Mouse (Mus musculus): ENCODE data around the gene Pts. TPM values are rescaled to one million over a fixed set of nuclear protein-coding genes. Genes with fewer than 3 reads are reported as not detected.

Pts gene
- polyA plus RNA-seq, 1 experiment from 2014 or later, result 96.2 TPM

GRCm38 (mm10) chr9:50497536-50497935 is 31.0 kb downstream of the Pts start:
- Histone ChIP-seq H3K27me3 (no peaks in the 10 kb centered on the region), H3K4me1 (peaks cover 12% of the 10 kb centered on the region), H3K36me3 (replicated peaks) (no peaks in the 10 kb centered on the region), H3K4me3 (replicated peaks) (no peak overlapping the region), H3K4me2 (no peak overlapping the region), H3K27ac (no peak overlapping the region), H3K9me3 (no peaks in the 10 kb centered on the region), H3K9ac (no peak overlapping the region)
- ATAC-seq (ENCODE audit: low FRiP score), result no peak
- 90% methylated on average over 2 of the region's 2 CpGs for WGBS

- WGBS, result 81% methylated on average over 5 of the region's 6 CpGs
- H3K9me3 ChIP-seq, result no peaks in the 10 kb centered on the region
- peaks cover 12% of the 10 kb centered on the region for H3K4me1 ChIP-seq
- no peak overlapping the region for H3K4me3 ChIP-seq (replicated peaks)
- H3K4me2 ChIP-seq, result no peak overlapping the region
- H3K27me3 ChIP-seq, result no peaks in the 10 kb centered on the region
- no peak overlapping the region for H3K9ac ChIP-seq
- ATAC-seq (ENCODE audit: low FRiP score), result no peak
- no peak overlapping the region for H3K27ac ChIP-seq
- H3K36me3 ChIP-seq (replicated peaks), result no peaks in the 10 kb centered on the region
Measured at GRCm38 (mm10) chr9:50497076-50497475, 31.4 kb downstream of the Pts start.

DNA sequence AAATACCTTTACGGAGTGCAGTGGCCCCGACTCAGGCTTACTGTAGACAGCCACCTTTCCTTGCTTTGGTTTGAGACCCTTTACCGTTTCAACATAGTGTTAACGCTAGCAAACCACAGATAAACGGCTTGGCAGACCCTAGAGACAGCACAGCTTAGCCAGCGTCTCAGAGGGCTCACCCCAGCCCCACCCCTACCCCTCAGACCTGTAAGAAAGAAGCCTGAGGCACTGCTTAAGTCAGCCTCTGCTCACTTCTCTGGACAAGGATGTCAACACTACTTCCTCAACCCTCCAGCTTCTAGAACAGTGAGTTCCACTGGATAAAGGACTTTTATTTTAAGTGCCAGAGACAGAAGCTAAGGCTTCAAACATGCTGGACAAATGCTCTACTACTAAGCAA is 32.0 kb downstream of the Pts start:
- ATAC-seq (ENCODE audit: low FRiP score), result no peak
- no peaks in the 10 kb centered on the region for H3K36me3 ChIP-seq (replicated peaks)
- H3K9ac ChIP-seq, result no peak overlapping the region
- H3K4me3 ChIP-seq (replicated peaks), result no peak overlapping the region
- no peaks in the 10 kb centered on the region for H3K27me3 ChIP-seq
- no peak overlapping the region for H3K27ac ChIP-seq
- 13% methylated on average over 6 of the region's 6 CpGs for WGBS
- no peak overlapping the region for H3K4me2 ChIP-seq
- H3K9me3 ChIP-seq, result no peaks in the 10 kb centered on the region
- H3K4me1 ChIP-seq, result peaks cover 12% of the 10 kb centered on the region

DNA sequence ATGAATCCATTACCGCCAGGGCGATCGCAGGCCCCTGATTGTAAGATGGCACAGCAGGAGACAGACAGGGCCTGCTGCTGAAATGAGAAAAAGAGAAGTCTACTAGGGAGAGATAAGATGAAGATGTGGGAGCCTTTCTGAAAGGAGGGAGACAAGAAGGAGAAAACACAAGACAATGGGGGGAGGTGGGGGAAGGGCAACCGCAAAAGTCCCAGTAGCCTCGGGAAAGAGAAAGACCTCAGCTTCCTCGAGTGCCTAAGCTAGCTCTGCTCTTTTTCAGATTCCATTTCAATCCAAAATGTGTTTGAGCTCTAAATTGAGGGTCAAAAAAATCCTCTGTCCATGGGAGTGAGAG is 32.4 kb downstream of the Pts start:
- ATAC-seq (ENCODE audit: low FRiP score), result no peak
- Histone ChIP-seq H3K27ac (no peak overlapping the region), H3K36me3 (replicated peaks) (no peaks in the 10 kb centered on the region), H3K27me3 (no peaks in the 10 kb centered on the region), H3K4me1 (peaks cover 12% of the 10 kb centered on the region), H3K9me3 (no peaks in the 10 kb centered on the region), H3K9ac (no peak overlapping the region), H3K4me2 (0 out of 2 replicates have a peak overlapping the region, but pooled peaks have one; percentile 3), H3K4me3 (replicated peaks) (no peak overlapping the region)
- WGBS, result 17% methylated on average over 6 of the region's 6 CpGs

DNA sequence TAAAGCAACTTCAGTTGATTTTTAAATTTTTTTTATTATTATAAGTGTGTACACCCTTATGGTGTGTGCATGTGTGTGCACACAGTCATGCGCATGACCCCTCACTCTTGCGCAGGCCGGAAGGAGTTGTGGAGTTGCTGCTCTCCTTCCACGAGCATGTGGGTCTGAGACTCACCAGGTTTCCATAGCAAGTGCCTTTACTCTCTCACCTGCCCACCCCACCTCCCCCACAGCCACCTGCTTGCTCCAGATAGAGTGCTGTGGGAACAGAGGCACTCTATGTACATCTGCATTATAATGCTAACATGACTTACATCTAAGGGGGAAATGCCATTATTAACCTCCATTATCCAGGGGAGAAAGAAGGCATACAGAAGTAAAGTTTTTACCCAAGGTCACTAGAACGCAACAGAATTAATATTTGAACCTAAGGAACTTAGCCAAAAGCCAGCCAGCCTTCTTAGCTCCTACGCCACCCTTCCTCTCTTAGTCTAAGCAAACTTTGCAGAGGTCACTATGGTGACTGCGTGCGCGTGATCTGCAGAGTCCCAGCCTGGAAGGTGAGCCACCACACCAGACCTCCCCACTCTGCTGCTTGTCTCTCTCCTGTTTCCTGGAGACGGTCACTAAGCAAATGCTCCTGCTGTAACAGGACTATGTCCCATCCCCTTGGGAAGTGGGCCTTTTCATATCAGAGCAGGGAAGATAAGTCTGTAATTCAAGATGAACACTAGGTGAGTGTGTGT is 32.9 kb downstream of the Pts start:
- no peak overlapping the region for H3K9ac ChIP-seq
- peaks cover 12% of the 10 kb centered on the region for H3K4me1 ChIP-seq
- H3K36me3 ChIP-seq (replicated peaks), result no peaks in the 10 kb centered on the region
- no peaks in the 10 kb centered on the region for H3K9me3 ChIP-seq
- no peaks in the 10 kb centered on the region for H3K27me3 ChIP-seq
- 0 out of 2 replicates have a peak overlapping the region, but pooled peaks have one; percentile 3 for H3K4me2 ChIP-seq
- no peak for ATAC-seq (ENCODE audit: low FRiP score)
- whole genome bisulfite sequencing, result 68% methylated on average over 10 of the region's 10 CpGs
- H3K27ac ChIP-seq, result no peak overlapping the region
- no peak overlapping the region for H3K4me3 ChIP-seq (replicated peaks)

DNA sequence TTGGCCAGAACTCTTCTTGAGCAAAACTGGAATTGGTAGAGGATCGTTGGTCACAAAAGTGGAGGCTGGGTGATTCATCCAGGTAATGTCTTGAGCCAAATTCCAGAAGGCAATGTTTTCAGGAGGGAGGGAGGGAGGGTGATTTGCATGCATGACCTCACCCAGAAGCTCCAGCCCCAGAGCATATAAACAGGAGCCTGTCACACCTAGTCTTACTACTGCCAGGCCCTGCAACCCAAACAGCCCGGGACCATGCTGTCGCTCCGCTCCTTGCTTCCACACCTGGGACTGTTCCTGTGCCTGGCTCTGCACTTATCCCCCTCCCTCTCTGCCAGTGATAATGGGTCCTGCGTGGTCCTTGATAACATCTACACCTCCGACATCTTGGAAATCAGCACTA is 34.2 kb downstream of the Pts start, which contains the start of gene Plet1:
Gene Plet1 (plus strand): TSS at position 215 of the 400 bp plus-strand sequence.
- no peak within 1 kb of the TSS for H3K4me2 ChIP-seq
- no peak for ATAC-seq (ENCODE audit: low FRiP score)
- 89% methylated on average over 6 of the region's 6 CpGs for WGBS
- H3K27me3 ChIP-seq, result no peaks in the 10 kb centered on the region
- H3K4me3 ChIP-seq (replicated peaks), result no peak within 1 kb of the TSS
- no peak within 1 kb of the TSS for H3K9ac ChIP-seq
- H3K36me3 ChIP-seq (replicated peaks), result no peaks in the 10 kb centered on the region
- H3K9me3 ChIP-seq, result no peaks in the 10 kb centered on the region
- H3K27ac ChIP-seq, result no peak within 1 kb of the TSS
- H3K4me1 ChIP-seq, result peaks cover 12% of the 10 kb centered on the region

DNA sequence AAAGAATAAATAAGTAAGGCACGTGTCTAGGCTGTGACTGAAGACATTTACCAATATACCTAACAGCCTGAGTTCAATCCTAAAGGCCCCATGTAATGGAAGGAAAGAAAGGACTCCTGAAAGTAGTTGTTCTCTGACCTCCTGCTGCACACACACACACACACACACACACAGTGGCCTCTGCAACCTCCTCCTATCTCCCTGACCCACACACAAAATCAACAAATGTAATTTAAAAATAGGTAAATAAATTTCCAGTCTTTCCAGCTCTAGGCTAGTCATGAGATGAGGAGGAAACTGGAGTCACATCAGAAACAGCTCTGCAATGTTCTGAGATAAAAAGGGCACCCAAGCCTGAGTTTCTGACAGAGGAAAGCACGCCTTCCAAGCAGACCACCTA is 34.7 kb downstream of the Pts start:
- Histone ChIP-seq H3K9ac (no peak overlapping the region), H3K4me1 (peaks cover 12% of the 10 kb centered on the region), H3K27ac (no peak overlapping the region), H3K9me3 (no peaks in the 10 kb centered on the region), H3K36me3 (replicated peaks) (no peaks in the 10 kb centered on the region), H3K27me3 (no peaks in the 10 kb centered on the region), H3K4me2 (no peak overlapping the region), H3K4me3 (replicated peaks) (no peak overlapping the region)
- no peak for ATAC-seq (ENCODE audit: low FRiP score)
- WGBS, result 80% methylated on average over 2 of the region's 2 CpGs

DNA sequence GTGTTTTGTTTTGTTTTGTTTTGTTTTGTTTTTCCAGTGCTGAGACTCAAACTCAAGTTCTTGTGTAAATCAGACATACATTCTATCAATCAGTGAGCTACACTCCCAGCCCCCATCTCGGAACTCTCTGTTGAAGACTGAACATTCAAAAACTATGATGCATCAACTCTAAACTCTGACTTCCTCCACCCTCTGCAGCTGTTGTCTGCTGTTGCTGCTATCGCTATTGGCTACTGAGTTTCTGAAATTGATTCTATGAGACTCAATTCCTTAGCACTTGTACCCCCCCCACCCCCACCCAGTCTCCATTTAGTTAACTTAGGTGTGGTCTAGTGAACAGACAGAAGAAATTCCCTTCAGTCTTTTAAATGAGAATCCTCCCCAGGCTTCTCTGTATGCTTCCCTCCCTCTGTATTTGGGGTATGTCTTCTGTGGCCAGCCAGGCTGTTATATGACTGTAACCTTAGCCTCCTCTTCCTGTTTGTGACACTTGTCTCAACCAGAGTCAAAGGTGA is 36.9 kb downstream of the Pts start:
- H3K27me3 ChIP-seq, result no peaks in the 10 kb centered on the region
- 94% methylated on average over 2 of the region's 2 CpGs for WGBS
- H3K4me2 ChIP-seq, result no peak overlapping the region
- H3K9me3 ChIP-seq, result no peaks in the 10 kb centered on the region
- H3K4me1 ChIP-seq, result peaks cover 9% of the 10 kb centered on the region
- H3K4me3 ChIP-seq (replicated peaks), result no peak overlapping the region
- no peaks in the 10 kb centered on the region for H3K36me3 ChIP-seq (replicated peaks)
- ATAC-seq (ENCODE audit: low FRiP score), result no peak
- H3K9ac ChIP-seq, result no peak overlapping the region
- no peak overlapping the region for H3K27ac ChIP-seq

DNA sequence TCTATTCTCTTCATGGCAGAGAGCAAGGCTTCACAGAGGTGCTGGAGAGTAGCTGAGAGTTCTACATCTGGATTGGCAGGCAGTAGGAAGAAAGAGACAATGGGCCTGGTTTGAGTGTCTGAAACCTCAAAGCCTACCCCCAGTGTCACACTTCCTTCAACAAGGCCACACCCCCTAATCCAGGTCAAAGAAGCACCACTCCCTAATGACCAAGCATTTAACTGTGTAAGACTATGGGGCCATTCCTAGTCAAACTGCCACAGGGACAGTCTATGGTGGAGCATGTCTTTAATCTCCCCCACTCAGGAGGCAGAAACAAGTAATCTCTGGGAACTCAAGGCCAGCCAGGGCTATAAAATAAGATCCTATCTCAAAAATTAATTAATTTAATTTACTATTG is 37.7 kb downstream of the Pts start:
- peaks cover 1% of the 10 kb centered on the region for H3K4me1 ChIP-seq
- H3K4me3 ChIP-seq (replicated peaks), result no peak overlapping the region
- H3K36me3 ChIP-seq (replicated peaks), result no peaks in the 10 kb centered on the region
- H3K4me2 ChIP-seq, result no peak overlapping the region
- H3K9ac ChIP-seq, result no peak overlapping the region
- ATAC-seq (ENCODE audit: low FRiP score), result no peak
- no peak overlapping the region for H3K27ac ChIP-seq
- H3K27me3 ChIP-seq, result no peaks in the 10 kb centered on the region
- no peaks in the 10 kb centered on the region for H3K9me3 ChIP-seq

DNA sequence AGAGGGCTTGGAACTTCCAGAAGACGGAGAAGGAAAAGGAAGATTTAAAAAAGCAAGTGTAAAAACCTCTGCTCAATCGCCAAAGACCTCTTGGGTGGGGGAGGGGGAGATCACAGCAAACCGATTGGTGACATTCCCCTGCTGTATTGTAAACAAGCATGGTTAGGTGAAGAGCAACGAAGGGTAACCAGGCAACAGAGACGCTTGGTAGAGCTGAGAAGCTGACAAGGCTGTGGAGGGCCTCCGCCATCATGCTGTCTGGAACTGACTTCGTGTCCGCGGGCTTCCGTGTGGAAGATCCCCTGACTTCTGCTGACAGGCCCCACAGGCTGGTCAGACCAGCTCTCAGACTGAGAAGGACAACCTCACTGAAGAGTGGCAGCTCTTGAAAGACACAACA is 43.0 kb downstream of the Pts start:
- Histone ChIP-seq H3K27me3 (no peaks in the 10 kb centered on the region), H3K9me3 (no peaks in the 10 kb centered on the region), H3K4me2 (peak overlapping the region; percentile 37), H3K9ac (no peak overlapping the region), H3K27ac (no peak overlapping the region), H3K4me1 (peaks cover 4% of the 10 kb centered on the region), H3K4me3 (replicated peaks) (0 out of 2 replicates have a peak overlapping the region, but pooled peaks have one; percentile 10), H3K36me3 (replicated peaks) (no peaks in the 10 kb centered on the region)
- ATAC-seq (ENCODE audit: low FRiP score), result no peak
- WGBS, result 6% methylated on average over 10 of the region's 10 CpGs

DNA sequence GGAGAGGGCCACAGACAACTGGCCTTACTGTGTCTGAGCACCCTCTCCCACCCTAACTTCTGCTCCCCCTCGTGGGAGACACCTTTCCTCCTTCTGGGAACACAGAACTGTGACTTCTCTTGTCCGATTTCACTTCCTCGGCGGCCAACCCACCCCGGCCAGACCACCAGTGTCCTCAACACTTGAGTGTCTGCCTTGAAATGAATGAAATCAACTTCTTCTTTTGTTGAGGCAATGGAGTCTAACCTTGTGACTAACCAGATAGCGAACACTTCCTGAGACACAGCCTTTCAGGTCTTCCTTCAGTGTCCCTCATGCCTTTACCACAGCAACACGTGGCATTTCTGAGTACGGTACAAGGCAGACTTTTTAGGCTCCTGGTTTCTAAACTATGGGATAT is 45.8 kb downstream of the Pts start:
- H3K27me3 ChIP-seq, result peaks cover 3% of the 10 kb centered on the region; the same call in 1 of the 2 replicates
- H3K4me2 ChIP-seq, result no peak overlapping the region
- H3K4me3 ChIP-seq (replicated peaks), result no peak overlapping the region
- ATAC-seq (ENCODE audit: low FRiP score), result no peak
- no peak overlapping the region for H3K9ac ChIP-seq
- no peaks in the 10 kb centered on the region for H3K36me3 ChIP-seq (replicated peaks)
- 92% methylated on average over 8 of the region's 8 CpGs for WGBS
- H3K4me1 ChIP-seq, result peaks cover 15% of the 10 kb centered on the region
- H3K27ac ChIP-seq, result no peak overlapping the region
- no peaks in the 10 kb centered on the region for H3K9me3 ChIP-seq

DNA sequence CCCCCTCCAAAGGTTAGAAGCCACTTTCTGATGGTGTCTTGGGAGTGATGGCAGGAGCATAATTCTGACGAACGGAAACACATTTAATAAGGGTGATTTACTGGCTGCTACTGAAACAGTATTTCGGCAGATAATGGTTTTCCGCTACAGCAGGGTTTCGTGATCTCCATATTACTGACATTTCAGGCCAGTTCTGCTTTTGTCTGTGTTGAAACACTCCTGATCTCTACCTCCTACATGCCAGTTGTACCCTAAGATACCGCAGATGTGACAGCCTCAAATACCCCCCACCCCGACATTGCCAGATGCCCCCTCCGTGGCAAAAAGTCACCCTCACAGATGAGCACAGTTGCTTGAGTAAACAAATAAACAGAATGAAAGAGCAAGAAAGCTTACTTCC is 49.0 kb downstream of the Pts start:
- Histone ChIP-seq H3K4me3 (replicated peaks) (no peak overlapping the region), H3K4me1 (peaks cover 11% of the 10 kb centered on the region; the same call in 1 of the 2 replicates), H3K27ac (no peak overlapping the region), H3K36me3 (replicated peaks) (no peaks in the 10 kb centered on the region), H3K9me3 (no peaks in the 10 kb centered on the region), H3K9ac (no peak overlapping the region), H3K4me2 (no peak overlapping the region), H3K27me3 (peaks cover 3% of the 10 kb centered on the region; the same call in 1 of the 2 replicates)
- ATAC-seq (ENCODE audit: low FRiP score), result no peak
- 37% methylated on average over 8 of the region's 8 CpGs for WGBS

DNA sequence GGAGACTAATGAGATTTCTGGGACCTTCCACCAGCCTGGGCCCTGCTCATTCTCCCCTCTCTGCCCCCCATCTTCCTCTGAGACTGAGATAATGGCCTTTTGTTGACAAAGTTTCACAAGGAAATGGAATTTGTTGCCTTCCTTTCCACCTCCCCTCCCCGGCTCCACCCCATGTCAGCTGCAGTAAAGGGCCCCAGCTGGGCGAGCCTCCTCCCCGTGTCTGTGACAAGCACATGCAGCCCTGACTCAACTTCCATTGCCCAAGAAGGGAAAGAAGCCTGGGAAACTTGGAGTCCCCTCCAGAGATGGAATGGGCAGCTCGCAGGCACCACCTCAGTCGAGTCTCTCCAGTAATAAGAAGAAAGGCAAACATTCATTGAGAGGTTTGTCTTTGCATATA is 49.7 kb downstream of the Pts start:
- Histone ChIP-seq H3K27me3 (peaks cover 3% of the 10 kb centered on the region; the same call in 1 of the 2 replicates), H3K4me3 (replicated peaks) (no peak overlapping the region), H3K4me1 (peaks cover 11% of the 10 kb centered on the region; the same call in 1 of the 2 replicates), H3K36me3 (replicated peaks) (no peaks in the 10 kb centered on the region), H3K4me2 (no peak overlapping the region), H3K9ac (no peak overlapping the region), H3K9me3 (no peaks in the 10 kb centered on the region), H3K27ac (no peak overlapping the region)
- ATAC-seq (ENCODE audit: low FRiP score), result no peak
- WGBS, result 16% methylated on average over 5 of the region's 5 CpGs

Measured in forebrain, embryonic 12.5 days (tissue).